Mouse (Mus musculus): ENCODE measurements around the gene Zbtb43. TPM values are rescaled to one million over a fixed set of nuclear protein-coding genes. Genes with fewer than 3 reads are reported as not detected.

Zbtb43 gene
- total and polyA plus RNA-seq, 3 experiments, result 8.5 to 10.9 (median 8.9) TPM

GRCm38 (mm10) chr2:33489565-33489964, 21.2 kb upstream of the Zbtb43 start:
- Histone ChIP-seq H3K9me3 (replicated peaks; ENCODE audit: low read length) (peaks cover under 1% of the 10 kb centered on the region), H3K27me3 (replicated peaks) (peaks cover 23% of the 10 kb centered on the region), H3K4me3 (replicated peaks in 1 of 3; ENCODE audit: low read depth in 2 of 3, low read length in 2 of 3, poor library complexity in 1 of 3) (no peak overlapping the region), H3K4me2 (ENCODE audit: insufficient read depth, low read depth, poor library complexity, severe bottlenecking) (0 out of 2 replicates have a peak overlapping the region, but pooled peaks have one; percentile 42), H3K79me2 (replicated peaks; ENCODE audit: control insufficient read depth, extremely low read depth, insufficient read depth, poor library complexity, severe bottlenecking) (no peaks in the 10 kb centered on the region), H3K4me1 (ENCODE audit: control insufficient read depth in 1 of 2, insufficient read depth in 2 of 2) (peaks cover 0 to 5% of the 10 kb centered on the region in 2 experiments; a peak in 1 of 4 replicates), H3K9ac (ENCODE audit: insufficient read depth, low read depth) (no peak overlapping the region), H3K36me3 (replicated peaks in 1 of 2; ENCODE audit: control insufficient read depth in 1 of 2, insufficient read depth in 1 of 2, low read length in 1 of 2) (no peaks in the 10 kb centered on the region), H3K27ac (ENCODE audit: insufficient read depth, low read depth) (no peak overlapping the region)
- DNase-seq (ENCODE audit: extremely low read depth), result no peak
- TF ChIP-seq RAD21 (IDR thresholded peaks at IDR 0.05; ENCODE audit: low read depth, low read length) (peak; percentile 24), USF1 (IDR thresholded peaks at IDR 0.05; ENCODE audit: low read depth, low read length) (no peak), RCOR1 (conservative IDR thresholded peaks at IDR 0.05; ENCODE audit: low read depth, low read length) (no peak), USF2 (conservative IDR thresholded peaks at IDR 0.05; ENCODE audit: low read depth, low read length) (no peak), SIN3A (IDR thresholded peaks at IDR 0.05; ENCODE audit: low read length) (no peak), CTCF (conservative IDR thresholded peaks at IDR 0.05 in 1 of 2, IDR thresholded peaks at IDR 0.05 in 1 of 2; ENCODE audit: low read depth in 2 of 2, low read length in 2 of 2) (peak; percentile 24 to 63; a peak in 2 of 4 replicates), SMC3 (IDR thresholded peaks at IDR 0.05; ENCODE audit: low read depth, low read length) (peak; percentile 41)
- in situ Hi-C loops (cut with MboI; ENCODE audit: low pct_ligation_motif_present, low pct_unique_long_range_greater_than_20kb, low sequenced_read_pairs) (loop anchor here (5.0 to 25.0 kb wide), 2 partner anchors 68 to 248 kb away; no protein-coding TSS in a partner anchor), dilution Hi-C loops (cut with MboI; ENCODE audit: extremely low pct_ligation_motif_present, extremely low pct_unique_long_range_greater_than_20kb, low sequenced_read_pairs) (no loop called here)

GRCm38 (mm10) chr2:33487332-33487731, 19.0 kb upstream of the Zbtb43 start:
- no peak overlapping the region for H3K4me2 ChIP-seq (ENCODE audit: insufficient read depth, low read depth, poor library complexity, severe bottlenecking)
- dilution Hi-C loops (cut with MboI; ENCODE audit: extremely low pct_ligation_motif_present, extremely low pct_unique_long_range_greater_than_20kb, low sequenced_read_pairs) (no loop called here), in situ Hi-C loops (cut with MboI; ENCODE audit: low pct_ligation_motif_present, low pct_unique_long_range_greater_than_20kb, low sequenced_read_pairs) (loop anchor here (5.0 to 25.0 kb wide), 2 partner anchors 70 to 250 kb away; no protein-coding TSS in a partner anchor)
- H3K4me1 ChIP-seq (ENCODE audit: control insufficient read depth in 1 of 2, insufficient read depth in 2 of 2), result peaks cover 0 to 5% of the 10 kb centered on the region in 2 experiments; a peak in 1 of 4 replicates
- H3K36me3 ChIP-seq (replicated peaks in 1 of 2; ENCODE audit: control insufficient read depth in 1 of 2, insufficient read depth in 1 of 2, low read length in 1 of 2), result no peaks in the 10 kb centered on the region
- H3K79me2 ChIP-seq (replicated peaks; ENCODE audit: control insufficient read depth, extremely low read depth, insufficient read depth, poor library complexity, severe bottlenecking), result no peaks in the 10 kb centered on the region
- peaks cover 32% of the 10 kb centered on the region for H3K27me3 ChIP-seq (replicated peaks)
- no peak overlapping the region for H3K4me3 ChIP-seq (replicated peaks in 1 of 3; ENCODE audit: low read depth in 2 of 3, low read length in 2 of 3, poor library complexity in 1 of 3)
- no peak overlapping the region for H3K9ac ChIP-seq (ENCODE audit: insufficient read depth, low read depth)
- TF ChIP-seq EP300 (IDR thresholded peaks at IDR 0.05; ENCODE audit: low read length), result no peak
- no peak for TF ChIP-seq MAX (IDR thresholded peaks at IDR 0.05; ENCODE audit: low read length)
- TF ChIP-seq POLR2AphosphoS2 (IDR thresholded peaks at IDR 0.05; ENCODE audit: low read depth, low read length), result no peak
- no peak for TF ChIP-seq ZKSCAN1 (IDR thresholded peaks at IDR 0.05; ENCODE audit: borderline replicate concordance, low read depth, low read length)
- TF ChIP-seq TBP (conservative IDR thresholded peaks at IDR 0.05; ENCODE audit: low read depth, low read length), result no peak
- no peak for TF ChIP-seq JUN (IDR thresholded peaks at IDR 0.05; ENCODE audit: insufficient read depth, low read depth, low read length)
- no peak for TF ChIP-seq ZNF384 (IDR thresholded peaks at IDR 0.05; ENCODE audit: low read depth, low read length)
- no peak for TF ChIP-seq USF2 (conservative IDR thresholded peaks at IDR 0.05; ENCODE audit: low read depth, low read length)
- TF ChIP-seq TCF12 (IDR thresholded peaks at IDR 0.05; ENCODE audit: low read depth, low read length), result no peak
- no peak for TF ChIP-seq MAZ (IDR thresholded peaks at IDR 0.05; ENCODE audit: low read depth, low read length)
- TF ChIP-seq BHLHE40 (IDR thresholded peaks at IDR 0.05; ENCODE audit: low read depth, low read length), result no peak
- TF ChIP-seq E2F4 (IDR thresholded peaks at IDR 0.05; ENCODE audit: insufficient replicate concordance, low read depth, low read length), result no peak
- no peak for TF ChIP-seq MEF2A (IDR thresholded peaks at IDR 0.05; ENCODE audit: borderline replicate concordance, low read depth, low read length)
- no peak for TF ChIP-seq CHD2 (IDR thresholded peaks at IDR 0.05; ENCODE audit: low read length)
- TF ChIP-seq HCFC1 (IDR thresholded peaks at IDR 0.05; ENCODE audit: low read depth, low read length), result no peak
- TF ChIP-seq ZMIZ1 (IDR thresholded peaks at IDR 0.05; ENCODE audit: low read depth, low read length), result no peak
- TF ChIP-seq SIN3A (IDR thresholded peaks at IDR 0.05; ENCODE audit: low read length), result no peak
- no peak for TF ChIP-seq CTCF (conservative IDR thresholded peaks at IDR 0.05 in 1 of 2, IDR thresholded peaks at IDR 0.05 in 1 of 2; ENCODE audit: low read depth in 2 of 2, low read length in 2 of 2)
- H3K27ac ChIP-seq (ENCODE audit: insufficient read depth, low read depth), result no peak overlapping the region
- peaks cover 2% of the 10 kb centered on the region for H3K9me3 ChIP-seq (replicated peaks; ENCODE audit: low read length)
- DNase-seq (ENCODE audit: extremely low read depth), result no peak
